Mouse (Mus musculus) limb, embryonic 14.5 days (tissue): ENCODE data around the gene Fgf22. TPM values are rescaled to one million over a fixed set of nuclear protein-coding genes. Genes with fewer than 3 reads are reported as not detected.

Source experiments
- ATAC-seq: fragments of 200-750 bp; cut with Nextera tagmentation; 2 replicates; pipeline ENCODE4 v1.8.0; 2017; ENCODE audit warnings: low read depth, moderate number of reproducible peaks, moderate TSS enrichment; ENCODE audit not compliant: low FRiP score
- DNase-seq: peaks from one replicate; pipeline ENCODE4 v3.0.0-alpha.2; 2015; ENCODE audit warnings: low spot score
- H3K27ac ChIP-seq: fragments of 300-500 bp; sonication (generic); replicated peaks from 2 replicates; pipeline ENCODE4 v1.5.1; 2014; ENCODE audit warnings: low read depth, mild to moderate bottlenecking, low read length, moderate library complexity, mixed read lengths
- H3K27me3 ChIP-seq: fragments of 300-500 bp; sonication (generic); 2 replicates; pipeline ENCODE4 v1.6.1; 2014; ENCODE audit warnings: low read length, mixed read lengths; ENCODE audit not compliant: control insufficient read depth, insufficient read depth
- H3K36me3 ChIP-seq: fragments of 300-500 bp; sonication (generic); 2 replicates; pipeline ENCODE4 v1.6.1; 2014; ENCODE audit warnings: mild to moderate bottlenecking, low read length, moderate library complexity, mixed read lengths; ENCODE audit not compliant: control insufficient read depth, insufficient read depth
- H3K4me1 ChIP-seq: fragments of 300-500 bp; sonication (generic); 2 replicates; pipeline ENCODE4 v1.6.1; 2014; ENCODE audit warnings: antibody characterized with exemption, low read length, mixed read lengths; ENCODE audit not compliant: control insufficient read depth, insufficient read depth
- H3K4me2 ChIP-seq: fragments of 300-500 bp; sonication (generic); replicated peaks from 2 replicates; pipeline ENCODE4 v1.6.1; 2014; ENCODE audit warnings: low read depth, mild to moderate bottlenecking, low read length, moderate library complexity; ENCODE audit not compliant: severe bottlenecking
- H3K4me3 ChIP-seq: fragments of 300-500 bp; sonication (generic); replicated peaks from 2 replicates; pipeline ENCODE4 v1.5.1; 2014; ENCODE audit warnings: low read length
- H3K9ac ChIP-seq: fragments of 300-500 bp; sonication (generic); 2 replicates; pipeline ENCODE4 v1.6.1; 2014; ENCODE audit warnings: mild to moderate bottlenecking, low read depth, low read length, moderate library complexity; ENCODE audit not compliant: severe bottlenecking
- H3K9me3 ChIP-seq: fragments of 300-500 bp; sonication (generic); 2 replicates; pipeline ENCODE4 v1.6.1; 2016; ENCODE audit warnings: low read length; ENCODE audit not compliant: control insufficient read depth
- POLR2A ChIP-seq: fragments of 200-500 bp; IDR thresholded peaks from 2 replicates; pipeline ENCODE4 v1.8.0; 2012; ENCODE audit warnings: inconsistent platforms, mild to moderate bottlenecking, moderate library complexity, borderline replicate concordance; ENCODE audit not compliant: insufficient read depth, insufficient read length; ENCODE audit errors: extremely low read depth
- WGBS: fragments of 180-500 bp; shearing (Covaris S2); extraction: QIAGEN DNeasy Blood & Tissue Kit; methylation state at CpG from one replicate; pipeline ENCODE4 v1.1.7; 2014; 5-methylcytosine and 5-hydroxymethylcytosine counted together
- polyA plus RNA-seq, 2 experiments: library from polyadenylated mRNA; depleted of rRNA in 1 of 2; stranded (reverse) in 1 of 2; unstranded in 1 of 2; fragments of >200 nt; fragmentation: Nextera tagmentation in 1 of 2; extraction: Ambion mirVana in 1 of 2; gene quantifications; 2 replicates each; pipeline versions ENCODE4 v1.2.1 to v1.2.3; 2012 to 2014

The Fgf22 gene
- polyA plus RNA-seq, 2 experiments: 0.13 to 0.21 TPM

- Histone ChIP-seq H3K27ac (no peak overlapping the region), H3K4me3 (no peak overlapping the region), H3K27me3 (no peaks in the 10 kb centered on the region), H3K36me3 (peaks cover 51% of the 10 kb centered on the region), H3K9ac (no peak overlapping the region), H3K4me2 (no peak overlapping the region), H3K9me3 (no peaks in the 10 kb centered on the region), H3K4me1 (peaks cover 11% of the 10 kb centered on the region)
- no peak for TF ChIP-seq POLR2A
- 92% methylated on average over 21 of the region's 21 CpGs for WGBS
- DNase-seq (no peak), ATAC-seq (no peak)
These were observed 46.2 kb upstream of the Fgf22 start for GRCm38 (mm10) chr10:79708668-79709067.

GRCm38 (mm10) chr10:79709307-79709706 lies 45.6 kb upstream of the Fgf22 start:
- H3K4me1 ChIP-seq: peaks cover 11% of the 10 kb centered on the region
- H3K36me3 ChIP-seq: peaks cover 51% of the 10 kb centered on the region
- no peak overlapping the region for H3K4me3 ChIP-seq
- WGBS: 86% methylated on average over 7 of the region's 7 CpGs
- no peaks in the 10 kb centered on the region for H3K9me3 ChIP-seq
- H3K27ac ChIP-seq: no peak overlapping the region
- no peak overlapping the region for H3K9ac ChIP-seq
- no peak for ATAC-seq
- TF ChIP-seq POLR2A: no peak
- no peak for DNase-seq
- H3K4me2 ChIP-seq: no peak overlapping the region
- no peaks in the 10 kb centered on the region for H3K27me3 ChIP-seq

- Histone ChIP-seq H3K4me1 (peaks cover 1% of the 10 kb centered on the region; the same call in 1 of the 2 replicates), H3K27me3 (peaks cover 25% of the 10 kb centered on the region), H3K9me3 (no peaks in the 10 kb centered on the region), H3K27ac (no peak overlapping the region), H3K9ac (no peak overlapping the region), H3K36me3 (peaks cover 48% of the 10 kb centered on the region), H3K4me2 (no peak overlapping the region), H3K4me3 (no peak overlapping the region)
- DNase-seq (no peak), ATAC-seq (no peak)
- no peak for TF ChIP-seq POLR2A
- WGBS: 85% methylated on average over 1 of the region's 1 CpGs
These were observed 42.8 kb upstream of the Fgf22 start for GRCm38 (mm10) chr10:79712029-79712428.

- H3K27ac ChIP-seq: no peak overlapping the region
- peaks cover 6% of the 10 kb centered on the region; the same call in 1 of the 2 replicates for H3K4me1 ChIP-seq
- ATAC-seq (no peak), DNase-seq (peak; percentile 76)
- no peak overlapping the region for H3K4me2 ChIP-seq
- peaks cover 31% of the 10 kb centered on the region for H3K27me3 ChIP-seq
- TF ChIP-seq POLR2A: no peak
- H3K36me3 ChIP-seq: peaks cover 45% of the 10 kb centered on the region
- H3K9me3 ChIP-seq: no peaks in the 10 kb centered on the region
- no peak overlapping the region for H3K4me3 ChIP-seq
- H3K9ac ChIP-seq: no peak overlapping the region
- 18% methylated on average over 3 of the region's 6 CpGs for WGBS
These were observed 42.3 kb upstream of the Fgf22 start for GRCm38 (mm10) chr10:79712499-79713126.

- Histone ChIP-seq H3K27ac (no peak overlapping the region), H3K27me3 (peaks cover 36% of the 10 kb centered on the region), H3K4me3 (no peak overlapping the region), H3K9me3 (no peaks in the 10 kb centered on the region), H3K9ac (no peak overlapping the region), H3K36me3 (peaks cover 39% of the 10 kb centered on the region), H3K4me2 (no peak overlapping the region), H3K4me1 (peaks cover 9% of the 10 kb centered on the region; the same call in 1 of the 2 replicates)
- ATAC-seq (no peak), DNase-seq (no peak)
- no peak for TF ChIP-seq POLR2A
- WGBS: 33% methylated on average over 1 of the region's 1 CpGs
These were observed 41.7 kb upstream of the Fgf22 start for GRCm38 (mm10) chr10:79713163-79713562.
